Mouse (Mus musculus): ENCODE measurements around the gene Aox1.
"Not testable (repeated sequence)": the region's sequence is repeated elsewhere in the genome, so short reads cannot be mapped to it uniquely, and the experiment has no call there.

The Aox1 gene

DNA sequence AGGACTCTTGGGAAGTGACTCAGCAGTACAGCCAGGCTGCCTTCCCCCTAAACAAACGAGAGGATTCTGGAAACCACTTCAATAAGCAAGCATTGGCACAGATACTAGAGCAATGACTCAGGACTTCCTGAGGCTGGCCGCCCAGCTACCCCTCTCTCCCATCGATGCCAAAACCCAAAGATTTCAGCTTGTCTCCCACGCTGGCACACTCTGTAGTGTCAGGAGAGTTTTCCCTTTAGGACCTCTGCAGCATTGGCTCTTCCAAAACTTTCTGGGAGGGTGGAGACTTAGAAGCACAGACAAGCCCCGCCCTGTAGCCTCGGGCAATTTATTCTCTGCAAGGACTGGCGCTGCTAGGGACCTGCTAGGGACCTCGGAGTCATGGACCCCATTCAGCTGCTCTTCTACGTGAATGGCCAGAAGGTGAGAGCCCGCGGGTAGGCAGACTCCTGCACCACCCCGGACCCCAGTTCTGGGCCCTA is at the start of gene Aox1:
Gene Aox1, plus strand, starts transcription at position 296 of the 482 bp plus-strand sequence.
- DNase-seq (ENCODE audit: low spot score in 2 of 2), result no peak

DNA sequence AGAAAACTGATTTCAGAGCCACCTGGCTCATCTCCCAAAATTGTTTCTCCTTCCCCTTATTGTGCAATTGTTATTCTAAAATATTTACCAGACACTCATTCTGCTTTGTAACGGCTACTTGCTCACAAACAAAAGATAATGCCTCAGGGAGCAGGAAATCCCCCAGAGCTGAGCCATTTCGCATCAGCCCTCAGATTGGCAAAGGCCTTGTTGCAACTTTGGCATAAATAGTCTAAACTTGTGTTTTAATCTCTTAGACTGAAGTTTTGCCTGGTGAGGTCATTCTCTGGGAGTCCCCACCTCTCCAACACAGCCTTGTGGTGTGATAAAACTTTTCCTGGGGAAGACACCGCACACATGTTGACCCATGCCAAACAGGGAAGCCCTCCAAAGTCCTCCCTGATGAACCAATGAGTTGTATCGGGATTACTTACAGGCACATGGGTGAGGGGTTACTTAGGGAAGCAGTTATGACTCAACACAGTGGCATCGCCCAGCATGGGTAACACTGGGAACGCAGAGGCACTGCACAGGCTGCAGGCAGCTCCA is 40.6 kb upstream of the Aox1 start:
- DNase-seq (ENCODE audit: low spot score in 2 of 2), result no peak

DNA sequence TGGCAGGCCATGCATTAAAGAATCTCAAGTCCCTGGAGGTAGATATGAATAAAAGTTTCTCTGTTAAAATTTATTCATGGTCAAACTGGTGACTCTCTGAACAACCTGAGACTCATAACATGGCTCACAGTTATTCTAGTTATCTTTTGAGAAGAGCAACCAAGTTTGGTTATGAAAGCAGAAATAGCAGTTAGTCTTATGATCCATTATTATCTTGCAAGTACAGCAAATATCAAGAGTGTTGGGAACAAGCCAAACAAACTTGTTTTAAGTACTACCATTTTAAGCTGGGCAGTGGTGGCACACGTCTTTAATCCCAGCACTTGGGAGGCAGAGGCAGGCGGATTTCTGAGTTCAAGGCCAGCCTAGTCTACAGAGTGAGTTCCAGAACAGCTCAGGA is 38.5 kb upstream of the Aox1 start:
- no peak for DNase-seq (ENCODE audit: low spot score in 2 of 2)

DNA sequence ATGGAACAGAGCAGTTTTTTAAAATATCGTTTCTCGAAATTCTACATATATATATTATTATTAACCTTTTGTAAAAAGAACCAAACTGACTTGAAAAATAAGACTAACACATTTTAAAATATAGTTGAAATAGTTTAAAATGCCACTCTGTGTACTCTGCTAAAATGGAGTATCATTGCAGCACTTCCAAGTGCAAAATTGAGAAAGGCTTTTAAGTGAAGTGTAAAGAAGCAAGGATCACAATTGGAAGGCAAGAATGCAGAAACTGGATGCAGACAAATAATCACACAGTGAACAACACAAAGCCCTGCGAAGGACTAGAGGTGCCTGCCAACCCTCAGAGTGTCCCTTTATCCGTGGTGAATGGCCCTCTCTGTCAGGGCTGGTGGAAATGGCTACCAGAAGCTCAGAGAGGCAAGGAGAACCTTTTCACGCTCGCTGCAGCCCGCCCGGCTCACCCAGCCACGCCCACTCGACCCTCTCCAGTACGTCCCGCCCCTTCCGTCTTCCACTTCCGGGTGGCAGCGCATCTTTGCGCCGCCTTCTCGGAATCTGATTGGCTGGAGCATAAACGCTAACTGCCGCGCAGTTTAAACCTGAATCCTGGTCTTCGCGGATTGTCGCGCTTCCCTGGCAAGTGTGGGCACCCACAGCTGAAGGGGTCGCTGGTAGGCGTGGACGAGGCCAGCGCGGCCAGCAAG is 34.1 kb upstream of the Aox1 start, which contains the start of gene Sgo2a:
Gene Sgo2a, plus strand, starts transcription at position 540 of the 701 bp plus-strand sequence.
- DNase-seq (ENCODE audit: low spot score in 2 of 2), result peak; percentile 85 to 88

DNA sequence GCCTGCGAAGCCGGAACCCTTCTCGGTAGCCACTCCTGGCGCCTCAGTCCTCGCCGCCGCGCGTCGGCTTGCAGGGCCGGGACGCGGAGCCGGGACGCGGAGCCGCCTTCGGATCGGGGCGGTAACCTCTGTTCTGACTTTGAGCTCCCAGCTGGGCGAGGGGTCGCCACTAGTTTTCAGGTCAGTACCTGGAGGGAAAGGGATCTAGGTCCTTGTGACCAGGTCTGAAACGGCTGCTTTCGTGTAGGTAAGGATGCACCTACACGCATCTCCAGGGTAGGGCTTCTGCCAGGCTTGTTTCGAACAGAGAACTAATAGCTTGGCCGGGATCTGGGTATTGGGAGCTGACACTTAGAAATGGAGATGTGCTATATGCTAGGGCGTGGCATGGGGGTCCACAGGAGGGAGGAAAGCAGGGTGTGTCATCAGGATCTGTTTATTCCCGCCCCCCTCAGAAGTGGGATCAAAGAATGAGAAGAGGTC is 33.6 kb upstream of the Aox1 start:
- no peak for DNase-seq (ENCODE audit: low spot score in 2 of 2)

- DNase-seq (ENCODE audit: low spot score in 2 of 2), result no peak
These were observed 31.6 kb upstream of the Aox1 start for GRCm38 (mm10) chr1:57998146-57998545.

DNA sequence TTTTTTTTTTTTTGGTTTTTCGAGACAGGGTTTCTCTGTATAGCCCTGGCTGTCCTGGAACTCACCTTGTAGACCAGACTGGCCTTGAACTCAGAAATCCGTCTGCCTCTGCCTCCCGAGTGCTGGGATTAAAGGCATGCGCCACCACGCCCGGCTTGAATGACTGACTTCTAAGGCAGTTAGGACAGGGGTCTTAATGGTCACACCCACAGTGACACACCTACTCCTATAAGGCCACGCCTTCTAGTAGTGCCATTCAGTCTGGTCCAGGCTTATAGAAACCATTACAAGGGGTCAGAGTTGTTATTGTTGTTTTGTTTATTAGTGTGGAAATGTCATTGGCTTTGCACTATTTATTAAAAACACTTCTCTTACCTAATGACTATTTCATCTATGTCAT is 23.3 kb upstream of the Aox1 start:
- DNase-seq (ENCODE audit: low spot score in 2 of 2), result not testable (repeated sequence)

DNA sequence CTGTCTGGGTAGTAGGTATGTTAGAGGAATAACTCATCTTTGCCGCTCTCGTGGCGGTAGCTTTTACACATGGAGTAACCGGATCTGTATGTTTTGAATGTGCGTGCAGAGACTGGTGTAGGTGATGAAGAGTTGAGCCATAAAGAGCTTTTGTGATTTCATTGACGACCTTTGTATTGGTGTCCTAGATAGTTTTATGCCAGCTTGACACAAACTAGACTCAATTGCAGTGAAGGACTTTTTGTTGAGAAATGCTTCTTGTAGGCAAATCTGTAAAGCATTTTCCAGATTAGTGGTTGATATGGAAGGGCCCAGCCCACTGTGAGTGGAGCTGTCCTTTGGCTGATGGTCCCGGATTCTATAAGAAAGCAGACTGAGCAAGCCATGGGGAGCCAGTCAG is 10.9 kb upstream of the Aox1 start, which contains the start of gene Kctd18:
Gene Kctd18, minus strand, starts transcription at position 101 of the 400 bp plus-strand sequence.
- no peak for DNase-seq (ENCODE audit: low spot score in 2 of 2)

DNA sequence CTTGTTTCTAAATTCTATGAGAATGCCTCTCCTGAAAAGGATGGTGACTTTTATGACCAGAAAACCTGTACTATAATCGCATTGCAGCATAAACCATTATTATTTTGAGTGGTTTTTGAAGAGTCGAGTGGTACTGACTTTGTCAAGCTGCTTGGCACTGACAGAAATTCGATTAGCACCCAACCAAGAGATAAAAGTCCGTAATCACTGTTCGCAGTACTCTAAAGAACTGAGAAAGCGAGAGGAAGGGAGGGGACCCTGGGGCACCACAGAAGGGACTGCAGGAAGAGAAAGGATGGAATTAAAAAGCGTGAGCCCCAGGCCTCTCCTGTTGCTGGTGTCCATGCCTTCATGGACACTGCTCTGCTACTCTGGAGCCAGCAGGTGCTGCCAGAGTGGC is 2.0 kb upstream of the Aox1 start:
- DNase-seq (ENCODE audit: low spot score in 2 of 2), result no peak

DNA sequence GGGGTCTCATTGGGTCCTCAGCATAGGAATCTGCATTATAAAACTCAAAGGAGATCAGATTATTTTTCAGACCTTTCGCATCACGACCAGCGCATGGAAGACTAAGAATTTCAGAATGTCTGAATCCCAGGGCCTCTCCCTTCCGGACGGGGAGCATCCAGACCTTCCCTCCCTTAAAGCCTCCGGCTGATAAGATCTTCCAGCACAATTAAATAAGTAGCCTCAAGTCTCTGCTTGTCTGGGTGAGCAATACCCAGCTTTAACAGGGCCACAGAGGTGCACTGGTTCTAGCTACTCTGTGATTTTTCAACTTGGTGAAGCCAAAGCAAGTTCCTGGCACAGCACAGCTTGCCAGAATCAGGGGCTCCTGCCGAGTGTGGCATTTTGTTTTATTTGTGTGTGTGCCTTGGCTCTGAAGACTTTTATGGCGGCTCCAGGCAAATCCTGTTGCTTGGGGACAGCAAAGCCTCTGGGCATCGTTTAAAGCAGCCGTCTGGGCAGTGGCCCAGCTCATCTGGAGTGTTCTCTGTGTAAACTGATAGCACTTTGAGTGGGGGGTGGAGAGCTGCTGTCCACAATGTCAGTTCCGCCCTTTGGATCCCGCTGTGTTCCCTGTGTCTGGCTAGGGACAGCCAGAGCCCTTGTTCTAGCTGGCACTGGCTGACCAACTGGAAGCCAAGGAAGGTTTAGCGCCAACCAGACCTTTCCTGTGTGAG is 583 bp downstream of the Aox1 start:
- DNase-seq (ENCODE audit: low spot score in 2 of 2), result no peak

- DNase-seq (ENCODE audit: low spot score in 2 of 2), result peak; percentile 8 to 38
These were observed 1.5 kb downstream of the Aox1 start for GRCm38 (mm10) chr1:58031160-58031769.

GRCm38 (mm10) chr1:58037306-58037705 is 7.6 kb downstream of the Aox1 start:
- not testable (repeated sequence) for DNase-seq (ENCODE audit: low spot score in 2 of 2)

GRCm38 (mm10) chr1:58045076-58045475 is 15.3 kb downstream of the Aox1 start:
- DNase-seq (ENCODE audit: low spot score in 2 of 2), result no peak

DNA sequence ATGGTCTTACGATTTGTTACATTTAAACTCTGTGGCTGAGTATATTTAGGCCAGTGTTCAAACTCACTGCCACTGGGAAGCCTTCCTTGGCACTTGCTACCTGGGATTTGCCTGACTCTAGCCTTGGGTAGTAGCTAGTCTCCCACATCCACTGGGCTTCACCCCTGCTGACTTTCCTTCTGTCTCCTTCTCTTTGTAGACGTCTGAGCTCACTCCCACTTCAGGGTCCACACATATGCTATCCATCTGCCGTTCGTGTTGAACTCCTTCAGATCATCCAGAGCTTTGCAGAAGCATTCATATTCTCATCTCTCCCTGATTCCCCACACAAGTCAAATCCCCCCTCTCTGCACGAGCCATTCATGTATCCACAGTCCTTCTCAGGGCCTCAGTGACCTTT is 15.8 kb downstream of the Aox1 start:
- no peak for DNase-seq (ENCODE audit: low spot score in 2 of 2)

- no peak for DNase-seq (ENCODE audit: low spot score in 2 of 2)
These were observed 17.1 kb downstream of the Aox1 start for GRCm38 (mm10) chr1:58046721-58047290.

- no peak for DNase-seq (ENCODE audit: low spot score in 2 of 2)
These were observed 19.4 kb downstream of the Aox1 start for GRCm38 (mm10) chr1:58049126-58049525.

GRCm38 (mm10) chr1:58055598-58055997 is 25.9 kb downstream of the Aox1 start:
- DNase-seq (ENCODE audit: low spot score in 2 of 2), result no peak

- no peak for DNase-seq (ENCODE audit: low spot score in 2 of 2)
These were observed 26.5 kb downstream of the Aox1 start for GRCm38 (mm10) chr1:58056074-58056807.

GRCm38 (mm10) chr1:58056939-58057338 is 27.2 kb downstream of the Aox1 start:
- no peak for DNase-seq (ENCODE audit: low spot score in 2 of 2)

DNA sequence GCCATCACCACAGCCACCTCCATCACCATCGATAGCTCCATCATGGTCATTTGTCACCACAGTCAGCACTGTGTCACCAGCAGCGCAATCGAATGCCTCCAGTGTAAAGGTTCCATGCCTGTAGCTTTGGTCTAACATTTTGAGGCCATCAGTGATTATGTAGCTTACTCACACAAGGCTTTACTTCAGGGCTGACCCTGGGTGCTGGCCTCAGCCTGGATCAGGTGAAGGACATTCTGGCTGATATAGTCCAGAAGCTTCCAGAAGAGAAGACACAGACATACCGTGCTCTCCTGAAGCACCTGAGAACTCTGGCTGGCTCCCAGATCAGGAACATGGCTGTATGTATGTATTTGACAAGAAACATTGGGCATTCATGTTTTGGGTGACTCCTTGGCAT is 29.1 kb downstream of the Aox1 start:
- DNase-seq (ENCODE audit: low spot score in 2 of 2), result no peak

DNA sequence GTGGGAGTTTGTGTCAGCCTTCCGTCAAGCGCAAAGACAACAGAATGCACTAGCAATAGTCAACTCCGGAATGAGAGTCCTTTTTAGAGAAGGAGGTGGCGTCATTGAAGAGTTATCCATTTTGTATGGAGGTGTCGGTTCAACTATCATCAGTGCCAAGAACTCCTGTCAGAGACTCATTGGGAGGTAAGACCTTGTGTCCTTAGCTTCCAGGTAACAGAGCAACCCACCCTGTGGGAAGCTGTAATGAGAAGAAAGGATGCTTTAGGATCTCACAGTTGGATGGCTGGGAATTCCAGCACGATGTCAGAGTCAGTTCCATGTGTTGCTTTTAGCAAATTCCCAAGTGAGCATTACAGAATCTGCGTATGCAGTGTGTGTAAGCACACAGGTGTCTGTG is 32.4 kb downstream of the Aox1 start:
- DNase-seq (ENCODE audit: low spot score in 2 of 2), result no peak

Measured in natural killer cell, adult 2 months (primary cell).